Comparison of ENCODE assay signal across 17 mouse cellular contexts in the genomic region with DNA sequence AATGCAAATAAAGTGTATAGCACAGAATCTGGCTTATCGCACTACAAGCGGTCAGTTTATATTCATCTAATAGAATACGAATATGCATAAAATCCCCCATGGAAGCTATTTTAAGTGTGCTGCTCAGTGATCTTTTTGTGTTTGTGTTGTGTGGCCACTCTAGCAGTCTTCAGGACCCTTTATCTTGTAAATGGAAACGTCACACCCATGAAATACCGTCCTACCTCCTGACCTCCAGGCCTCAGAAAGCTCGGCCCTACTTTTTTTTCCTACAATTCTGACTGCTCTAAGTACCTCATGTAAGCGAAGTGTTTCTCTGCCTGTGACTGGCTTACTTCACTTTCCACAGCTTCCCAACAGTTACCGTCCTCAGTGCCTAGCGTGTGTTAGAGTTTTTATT.
"Had no signal": no experiment of that assay in that cellular context is flagged by ENCODE, and none has a peak within 500 bp of the region (broad histone marks: within the 10 kb centered on the region; RNA-seq: fewer than 3 reads in every experiment).

No protein-coding gene starts in this region.

- DNase-seq: lung, adult 2 months; lung, postnatal 14 days; lung, postnatal 36 days; right cerebral cortex, postnatal 14 days; thymus, adult 2 months; thymus, postnatal 25 days; thymus, postnatal 4 days had no signal

- H3K9me3 ChIP-seq: lung, embryonic 15.5 days; megakaryocyte, embryonic 14.5 days; midbrain, embryonic 13.5 days; midbrain, embryonic 15.5 days; neural tube, embryonic 12.5 days; stomach, embryonic 15.5 days had no signal

- H3K9ac ChIP-seq: lung, embryonic 15.5 days; midbrain, embryonic 13.5 days; midbrain, embryonic 15.5 days; neural tube, embryonic 12.5 days; stomach, embryonic 15.5 days had no signal

- H3K27ac ChIP-seq: lung, embryonic 15.5 days; macrophage; midbrain, embryonic 13.5 days; midbrain, embryonic 15.5 days; neural tube, embryonic 12.5 days; stomach, embryonic 15.5 days; stomach, postnatal 0 days had no signal

- H3K4me1 ChIP-seq: lung, embryonic 15.5 days; megakaryocyte, embryonic 14.5 days; midbrain, embryonic 13.5 days; midbrain, embryonic 15.5 days; neural tube, embryonic 12.5 days; stomach, embryonic 15.5 days had no signal

- H3K4me2 ChIP-seq: lung, embryonic 15.5 days; midbrain, embryonic 11.5 days; midbrain, embryonic 13.5 days; midbrain, embryonic 15.5 days; neural tube, embryonic 12.5 days; stomach, embryonic 15.5 days had no signal

- ATAC-seq: lung, postnatal 0 days; midbrain, embryonic 13.5 days; midbrain, embryonic 15.5 days had no signal

- H3K27me3 ChIP-seq: lung, embryonic 15.5 days; midbrain, embryonic 13.5 days; midbrain, embryonic 15.5 days; neural tube, embryonic 12.5 days; stomach, embryonic 15.5 days had no signal

- H3K36me3 ChIP-seq: lung, embryonic 15.5 days; midbrain, embryonic 13.5 days; midbrain, embryonic 15.5 days; neural tube, embryonic 12.5 days; stomach, embryonic 15.5 days had no signal

- H3K4me3 ChIP-seq: lung, embryonic 15.5 days; megakaryocyte, embryonic 14.5 days; midbrain, embryonic 13.5 days; midbrain, embryonic 15.5 days; neural tube, embryonic 12.5 days; stomach, embryonic 15.5 days had no signal
